25 mouse cellular contexts compared by ENCODE assay signal in genomic region chr4:54094285-54094997, GRCm38 (mm10).
A peak's percentile ranks its signal among the peaks of the same experiment; 100 is the strongest.
DNase-seq lines count a peak whose midpoint lies in the region; ATAC-seq and TF ChIP-seq lines count a peak whose summit lies in the region.
"Had no signal": no experiment of that assay in that cellular context is flagged by ENCODE, and none has a peak within 500 bp of the region (broad histone marks: within the 10 kb centered on the region; RNA-seq: fewer than 3 reads in every experiment).

No protein-coding gene starts in this region.

- TF ChIP-seq EP300 in lung, postnatal 0 days (IDR thresholded peaks at IDR 0.05) = no peak
- no peak for TF ChIP-seq EP300 in stomach, postnatal 0 days (optimal IDR thresholded peaks at IDR 0.05)

- DNase-seq in lung, postnatal 0 days (ENCODE audit: low spot score) = peak; percentile 36
- DNase-seq in lung, postnatal 25 days (ENCODE audit: low spot score) = no peak
- peak; percentile 20 for DNase-seq in stomach, postnatal 0 days (ENCODE audit: low spot score)
- no peak for DNase-seq in urinary bladder, adult 18-20 months (ENCODE audit: low spot score in 2 of 2)
- no peak for DNase-seq in left cerebral cortex, postnatal 14 days (ENCODE audit: low spot score in 2 of 2)
- DNase-seq: adrenal gland, postnatal 14 days; cerebellum, adult 18-20 months; cerebellum, postnatal 25 days; gastrocnemius, postnatal 14 days; heart, adult 2 months; heart, postnatal 4 days; kidney, postnatal 25 days; left cerebral cortex, postnatal 4 days; lung, embryonic 14.5 days; right cerebral cortex, postnatal 25 days; thymus, postnatal 4 days had no signal

- intact Hi-C loops in left cerebral cortex, postnatal 14 days (cut with DNase I) = no loop called here

- no peaks in the 10 kb centered on the region for H3K4me1 ChIP-seq in lung, postnatal 0 days (ENCODE audit: insufficient read depth, low read depth, low read length)
- peaks cover 12% of the 10 kb centered on the region for H3K4me1 ChIP-seq in embryonic facial prominence, embryonic 15.5 days
- peaks cover 15% of the 10 kb centered on the region for H3K4me1 ChIP-seq in limb, embryonic 13.5 days
- H3K4me1 ChIP-seq in stomach, postnatal 0 days (replicated peaks; ENCODE audit: control insufficient read depth, insufficient read depth) = no peaks in the 10 kb centered on the region
- H3K4me1 ChIP-seq: heart, embryonic 15.5 days; liver, embryonic 12.5 days; midbrain, embryonic 15.5 days; neural tube, embryonic 15.5 days had no signal

- TF ChIP-seq CTCF in lung, postnatal 0 days (IDR thresholded peaks at IDR 0.05) = no peak
- TF ChIP-seq CTCF in stomach, postnatal 0 days (IDR thresholded peaks at IDR 0.05; ENCODE audit: low read depth) = no peak

- no peak overlapping the region for H3K27ac ChIP-seq in lung, postnatal 0 days (ENCODE audit: low read length)
- peak overlapping the region; percentile 13; the same call in 1 of the 2 replicates for H3K27ac ChIP-seq in embryonic facial prominence, embryonic 15.5 days (replicated peaks)
- peak overlapping the region; percentile 34; the same call in 1 of the 2 replicates for H3K27ac ChIP-seq in limb, embryonic 13.5 days
- H3K27ac ChIP-seq in stomach, postnatal 0 days (replicated peaks) = no peak overlapping the region
- H3K27ac ChIP-seq: heart, adult 2 months; heart, embryonic 15.5 days; hindbrain, postnatal 0 days; liver, embryonic 12.5 days; midbrain, embryonic 15.5 days; neural tube, embryonic 15.5 days had no signal

- H3K9ac ChIP-seq in lung, postnatal 0 days (replicated peaks; ENCODE audit: low read depth) = no peak overlapping the region
- no peak overlapping the region for H3K9ac ChIP-seq in embryonic facial prominence, embryonic 15.5 days
- no peak overlapping the region for H3K9ac ChIP-seq in limb, embryonic 13.5 days
- H3K9ac ChIP-seq in stomach, postnatal 0 days (ENCODE audit: low read length) = no peak overlapping the region
- H3K9ac ChIP-seq: heart, embryonic 15.5 days; liver, embryonic 12.5 days; lung, embryonic 14.5 days; midbrain, embryonic 15.5 days; neural tube, embryonic 15.5 days had no signal

- WGBS in lung, postnatal 0 days = 61% methylated on average over 7 of the region's 7 CpGs
- 56% methylated on average over 7 of the region's 7 CpGs for WGBS in embryonic facial prominence, embryonic 15.5 days
- WGBS in limb, embryonic 13.5 days = 69% methylated on average over 7 of the region's 7 CpGs
- WGBS in stomach, postnatal 0 days = 52% methylated on average over 7 of the region's 7 CpGs

- no peaks in the 10 kb centered on the region for H3K9me3 ChIP-seq in lung, postnatal 0 days (ENCODE audit: low read length)
- no peaks in the 10 kb centered on the region for H3K9me3 ChIP-seq in embryonic facial prominence, embryonic 15.5 days (replicated peaks)
- H3K9me3 ChIP-seq in limb, embryonic 13.5 days = no peaks in the 10 kb centered on the region
- no peaks in the 10 kb centered on the region for H3K9me3 ChIP-seq in stomach, postnatal 0 days (ENCODE audit: control insufficient read depth, low read length)
- H3K9me3 ChIP-seq: heart, embryonic 15.5 days; liver, embryonic 12.5 days; midbrain, embryonic 15.5 days; neural tube, embryonic 15.5 days had no signal

- no peak overlapping the region for H3K4me3 ChIP-seq in lung, postnatal 0 days (ENCODE audit: low read depth, low read length)
- no peak overlapping the region for H3K4me3 ChIP-seq in embryonic facial prominence, embryonic 15.5 days (replicated peaks)
- no peak overlapping the region for H3K4me3 ChIP-seq in limb, embryonic 13.5 days
- no peak overlapping the region for H3K4me3 ChIP-seq in stomach, postnatal 0 days (ENCODE audit: low read depth, low read length)
- H3K4me3 ChIP-seq: heart, adult 2 months; heart, embryonic 15.5 days; liver, embryonic 12.5 days; midbrain, embryonic 15.5 days; neural tube, embryonic 15.5 days had no signal

- no peaks in the 10 kb centered on the region for H3K36me3 ChIP-seq in lung, postnatal 0 days (ENCODE audit: insufficient read depth, low read length)
- no peaks in the 10 kb centered on the region for H3K36me3 ChIP-seq in embryonic facial prominence, embryonic 15.5 days
- no peaks in the 10 kb centered on the region for H3K36me3 ChIP-seq in limb, embryonic 13.5 days
- no peaks in the 10 kb centered on the region for H3K36me3 ChIP-seq in stomach, postnatal 0 days (ENCODE audit: control insufficient read depth, insufficient read depth, low read length)
- H3K36me3 ChIP-seq: heart, embryonic 15.5 days; liver, embryonic 12.5 days; midbrain, embryonic 15.5 days; neural tube, embryonic 15.5 days had no signal

- ATAC-seq in lung, postnatal 0 days = peak; percentile 43
- no peak for ATAC-seq in embryonic facial prominence, embryonic 15.5 days (ENCODE audit: insufficient number of reproducible peaks, low FRiP score, low TSS enrichment, low read depth)
- no peak for ATAC-seq in limb, embryonic 13.5 days (ENCODE audit: low FRiP score, low read depth)
- ATAC-seq in stomach, postnatal 0 days (ENCODE audit: low FRiP score, low TSS enrichment) = peak; percentile 95
- ATAC-seq in frontal cortex, adult (ENCODE audit: low TSS enrichment) = no peak
- ATAC-seq: hindbrain, postnatal 0 days; liver, embryonic 12.5 days; midbrain, embryonic 15.5 days had no signal

- no peaks in the 10 kb centered on the region for H3K27me3 ChIP-seq in lung, postnatal 0 days (replicated peaks; ENCODE audit: insufficient read depth, low read length)
- 0 out of 2 replicates have a peak, but pooled peaks cover 3% of the 10 kb centered on the region for H3K27me3 ChIP-seq in embryonic facial prominence, embryonic 15.5 days
- H3K27me3 ChIP-seq in limb, embryonic 13.5 days = no peaks in the 10 kb centered on the region
- H3K27me3 ChIP-seq in stomach, postnatal 0 days (ENCODE audit: control insufficient read depth, insufficient read depth, low read length) = no peaks in the 10 kb centered on the region
- H3K27me3 ChIP-seq: CH12.LX; heart, embryonic 15.5 days; liver, embryonic 12.5 days; midbrain, embryonic 15.5 days; neural tube, embryonic 15.5 days had no signal

- H3K4me2 ChIP-seq in lung, postnatal 0 days (replicated peaks; ENCODE audit: low read depth, low read length) = no peak overlapping the region
- no peak overlapping the region for H3K4me2 ChIP-seq in embryonic facial prominence, embryonic 15.5 days (replicated peaks)
- no peak overlapping the region for H3K4me2 ChIP-seq in limb, embryonic 13.5 days (replicated peaks)
- H3K4me2 ChIP-seq in stomach, postnatal 0 days (replicated peaks; ENCODE audit: low read depth) = no peak overlapping the region
- H3K4me2 ChIP-seq: heart, embryonic 15.5 days; liver, embryonic 12.5 days; lung, embryonic 14.5 days; midbrain, embryonic 15.5 days; neural tube, embryonic 15.5 days had no signal

Comparison
In these comparisons a context has a peak if more than half of its experiments do, and no peak if none do; other contexts are left out.
1. DNase-seq: peak in lung, postnatal 0 days (single experiment) and stomach, postnatal 0 days (single experiment); none in lung, postnatal 25 days (single experiment), urinary bladder, adult 18-20 months (0 of 2) and left cerebral cortex, postnatal 14 days (0 of 2).
2. ATAC-seq: peak in lung, postnatal 0 days (single experiment) and stomach, postnatal 0 days (single experiment); none in embryonic facial prominence, embryonic 15.5 days (single experiment), limb, embryonic 13.5 days (single experiment) and frontal cortex, adult (single experiment).
3. H3K27ac ChIP-seq: peak in embryonic facial prominence, embryonic 15.5 days (single experiment) and limb, embryonic 13.5 days (single experiment); none in lung, postnatal 0 days (single experiment) and stomach, postnatal 0 days (single experiment).